Comparison of ENCODE assay signal across 20 mouse cellular contexts in the genomic region with DNA sequence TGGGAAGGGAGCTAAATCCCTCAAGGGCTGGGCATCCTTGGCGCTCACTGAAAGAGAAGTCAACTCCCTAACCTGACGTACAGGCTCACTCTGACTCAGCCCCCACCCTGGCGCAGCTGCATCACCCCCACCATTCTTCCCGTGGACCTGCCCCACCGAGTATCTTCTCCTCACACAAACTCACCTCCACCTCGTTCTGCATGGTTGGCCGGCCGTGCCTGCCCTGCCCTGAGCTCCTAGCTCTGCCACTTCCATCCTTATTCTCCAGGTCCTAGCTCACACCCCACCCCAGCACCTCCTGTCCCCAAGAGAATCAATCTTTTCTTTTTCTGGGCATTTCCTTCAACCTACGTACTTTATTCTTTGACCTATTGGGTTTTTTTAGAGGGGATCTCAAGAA. TPM values are rescaled to one million over a fixed set of nuclear protein-coding genes. Genes with fewer than 3 reads are reported as not detected.
DNase-seq lines count a peak whose midpoint lies in the region; ATAC-seq and TF ChIP-seq lines count a peak whose summit lies in the region.
"Had no signal": no experiment of that assay in that cellular context is flagged by ENCODE, and none has a peak within 500 bp of the region (broad histone marks: within the 10 kb centered on the region; RNA-seq: fewer than 3 reads in every experiment).

No protein-coding gene starts in this region.

- no peak for TF ChIP-seq CTCF in kidney, postnatal 0 days (IDR thresholded peaks at IDR 0.05; ENCODE audit: low read depth)

- no peaks in the 10 kb centered on the region for H3K27me3 ChIP-seq in kidney, embryonic 14.5 days (ENCODE audit: control insufficient read depth, insufficient read depth, low read length)
- no peaks in the 10 kb centered on the region for H3K27me3 ChIP-seq in kidney, postnatal 0 days (ENCODE audit: insufficient read depth, low read length)
- no peaks in the 10 kb centered on the region for H3K27me3 ChIP-seq in forebrain, embryonic 10.5 days (ENCODE audit: poor library complexity, severe bottlenecking)
- H3K27me3 ChIP-seq: forebrain, embryonic 15.5 days; hindbrain, embryonic 12.5 days; hindbrain, embryonic 15.5 days had no signal

- no peaks in the 10 kb centered on the region for H3K9me3 ChIP-seq in kidney, embryonic 14.5 days (ENCODE audit: control insufficient read depth, low read length)
- no peaks in the 10 kb centered on the region for H3K9me3 ChIP-seq in kidney, postnatal 0 days (replicated peaks; ENCODE audit: low read length)
- no peaks in the 10 kb centered on the region for H3K9me3 ChIP-seq in forebrain, embryonic 10.5 days
- H3K9me3 ChIP-seq: forebrain, embryonic 12.5 days; forebrain, embryonic 15.5 days; hindbrain, embryonic 12.5 days; hindbrain, embryonic 15.5 days had no signal

- no peak overlapping the region for H3K9ac ChIP-seq in kidney, embryonic 14.5 days (ENCODE audit: low read depth, low read length)
- H3K9ac ChIP-seq in kidney, postnatal 0 days (ENCODE audit: low read depth, low read length), result no peak overlapping the region
- H3K9ac ChIP-seq: forebrain, embryonic 12.5 days; forebrain, embryonic 15.5 days; hindbrain, embryonic 12.5 days; hindbrain, embryonic 15.5 days had no signal

- H3K4me1 ChIP-seq in kidney, embryonic 14.5 days (ENCODE audit: control insufficient read depth, insufficient read depth, low read length), result 0 out of 2 replicates have a peak, but pooled peaks cover 8% of the 10 kb centered on the region
- H3K4me1 ChIP-seq in kidney, postnatal 0 days (replicated peaks; ENCODE audit: insufficient read depth, low read length), result no peaks in the 10 kb centered on the region; the same call in 1 of the 2 replicates
- H3K4me1 ChIP-seq in forebrain, embryonic 10.5 days, result no peaks in the 10 kb centered on the region
- H3K4me1 ChIP-seq: forebrain, embryonic 12.5 days; forebrain, embryonic 15.5 days; hindbrain, embryonic 12.5 days; hindbrain, embryonic 15.5 days had no signal

- ATAC-seq in kidney, embryonic 14.5 days (ENCODE audit: low FRiP score, low TSS enrichment), result peak; percentile 34; the same call in 1 of the 2 replicates
- peak; percentile 67; the same call in 1 of the 2 replicates for ATAC-seq in kidney, postnatal 0 days (replicated peaks; ENCODE audit: low FRiP score, low read depth)
- ATAC-seq: activated CD4-positive, CD25-positive, alpha-beta regulatory T cell, adult 4 months; forebrain, embryonic 15.5 days had no signal

- no peak for DNase-seq in kidney, adult 8-10 months
- no peak for DNase-seq in kidney, postnatal 0 days (ENCODE audit: low spot score)
- no peak for DNase-seq in kidney, adult 9 months
- DNase-seq in A20 (ENCODE audit: low read depth, low spot score), result peak; percentile 32
- DNase-seq in forebrain, embryonic 10.5 days (ENCODE audit: extremely low spot score, low spot score), result no peak
- DNase-seq: adrenal gland, adult 8-10 months; adrenal gland, postnatal 25 days; cerebellum, adult 11-12 months; cerebellum, adult 8-10 months; cerebellum, postnatal 10 days; cerebellum, postnatal 36 days; embryo, embryonic 11 days; gastrocnemius, postnatal 25 days had no signal

- WGBS in kidney, embryonic 14.5 days, result 29% methylated on average over 9 of the region's 9 CpGs
- WGBS in kidney, postnatal 0 days, result 39% methylated on average over 9 of the region's 9 CpGs
- WGBS in forebrain, embryonic 10.5 days, result 68% methylated on average over 9 of the region's 9 CpGs

- H3K36me3 ChIP-seq in kidney, embryonic 14.5 days (ENCODE audit: control insufficient read depth, insufficient read depth, low read length), result no peaks in the 10 kb centered on the region
- H3K36me3 ChIP-seq in kidney, postnatal 0 days (ENCODE audit: insufficient read depth, low read length), result no peaks in the 10 kb centered on the region
- no peaks in the 10 kb centered on the region for H3K36me3 ChIP-seq in forebrain, embryonic 10.5 days (replicated peaks)
- H3K36me3 ChIP-seq: forebrain, embryonic 12.5 days; forebrain, embryonic 15.5 days; hindbrain, embryonic 12.5 days; hindbrain, embryonic 15.5 days had no signal

- H3K4me3 ChIP-seq in kidney, embryonic 14.5 days (ENCODE audit: low read length), result no peak overlapping the region
- no peak overlapping the region for H3K4me3 ChIP-seq in kidney, postnatal 0 days (replicated peaks; ENCODE audit: low read depth, low read length)
- H3K4me3 ChIP-seq in forebrain, embryonic 10.5 days, result no peak overlapping the region
- H3K4me3 ChIP-seq: forebrain, embryonic 12.5 days; forebrain, embryonic 15.5 days; hindbrain, embryonic 12.5 days; hindbrain, embryonic 15.5 days had no signal

- H3K27ac ChIP-seq in kidney, embryonic 14.5 days (ENCODE audit: low read depth, low read length), result no peak overlapping the region
- H3K27ac ChIP-seq in kidney, postnatal 0 days, result no peak overlapping the region
- H3K27ac ChIP-seq in forebrain, embryonic 10.5 days, result no peak overlapping the region
- H3K27ac ChIP-seq: forebrain, embryonic 12.5 days; forebrain, embryonic 15.5 days; hindbrain, embryonic 12.5 days; hindbrain, embryonic 15.5 days had no signal

- no peak overlapping the region for H3K4me2 ChIP-seq in kidney, embryonic 14.5 days (replicated peaks; ENCODE audit: low read depth, low read length)
- H3K4me2 ChIP-seq in kidney, postnatal 0 days (ENCODE audit: low read length), result 0 out of 2 replicates have a peak overlapping the region, but pooled peaks have one; percentile 15
- H3K4me2 ChIP-seq: forebrain, embryonic 12.5 days; forebrain, embryonic 15.5 days; heart, embryonic 11.5 days; hindbrain, embryonic 12.5 days; hindbrain, embryonic 15.5 days had no signal

RNA-seq across cellular contexts. Expression of a gene that starts 12.6 kb away (rescaled TPM):
- polyA plus RNA-seq in kidney, embryonic 14.5 days (2014; fragmentation: Nextera tagmentation; extraction: Ambion mirVana), result 0.67 and 1.2 TPM in 2 replicates
- 5.9 and 7.6 TPM in 2 replicates for polyA plus RNA-seq in kidney, postnatal 0 days (2015; fragmentation: Nextera tagmentation; extraction: Ambion mirVana)
- polyA plus RNA-seq in forebrain, embryonic 10.5 days (2016; fragmentation: Nextera tagmentation; extraction: Ambion mirVana), result 0.26 and 0.44 TPM in 2 replicates
- polyA plus RNA-seq: activated CD4-positive, CD25-positive, alpha-beta regulatory T cell, adult 4 months had no signal

RNA-seq across cellular contexts. Expression of a gene that starts 19.5 kb away (rescaled TPM):
- polyA plus RNA-seq in kidney, embryonic 14.5 days (2014; fragmentation: Nextera tagmentation; extraction: Ambion mirVana), result 40.3 and 50.1 TPM in 2 replicates
- 24.6 and 29.0 TPM in 2 replicates for polyA plus RNA-seq in kidney, postnatal 0 days (2015; fragmentation: Nextera tagmentation; extraction: Ambion mirVana)
- 78.8 and 79.7 TPM in 2 replicates for polyA plus RNA-seq in forebrain, embryonic 10.5 days (2016; fragmentation: Nextera tagmentation; extraction: Ambion mirVana)

RNA-seq across cellular contexts. Expression of a gene that starts 20.9 kb away (rescaled TPM):
- polyA plus RNA-seq in kidney, embryonic 14.5 days (2014; fragmentation: Nextera tagmentation; extraction: Ambion mirVana), result 27.8 and 29.3 TPM in 2 replicates
- polyA plus RNA-seq in kidney, postnatal 0 days (2015; fragmentation: Nextera tagmentation; extraction: Ambion mirVana), result 39.9 and 43.2 TPM in 2 replicates
- 30.2 and 31.5 TPM in 2 replicates for polyA plus RNA-seq in forebrain, embryonic 10.5 days (2016; fragmentation: Nextera tagmentation; extraction: Ambion mirVana)

RNA-seq across cellular contexts. Expression of a gene that starts 29.2 kb away (rescaled TPM):
- 586 and 744 TPM in 2 replicates for polyA plus RNA-seq in kidney, embryonic 14.5 days (2014; fragmentation: Nextera tagmentation; extraction: Ambion mirVana)
- polyA plus RNA-seq in kidney, postnatal 0 days (2015; fragmentation: Nextera tagmentation; extraction: Ambion mirVana), result 508 and 548 TPM in 2 replicates
- polyA plus RNA-seq in forebrain, embryonic 10.5 days (2016; fragmentation: Nextera tagmentation; extraction: Ambion mirVana), result 664 and 665 TPM in 2 replicates

RNA-seq across cellular contexts. Expression of a gene that starts 29.4 kb away (rescaled TPM):
- 58.4 and 62.9 TPM in 2 replicates for polyA plus RNA-seq in kidney, embryonic 14.5 days (2014; fragmentation: Nextera tagmentation; extraction: Ambion mirVana)
- polyA plus RNA-seq in kidney, postnatal 0 days (2015; fragmentation: Nextera tagmentation; extraction: Ambion mirVana), result 48.2 and 49.7 TPM in 2 replicates
- polyA plus RNA-seq in forebrain, embryonic 10.5 days (2016; fragmentation: Nextera tagmentation; extraction: Ambion mirVana), result 59.9 and 62.4 TPM in 2 replicates
